Mouse (Mus musculus): ENCODE measurements around the gene Sos2.

DNA sequence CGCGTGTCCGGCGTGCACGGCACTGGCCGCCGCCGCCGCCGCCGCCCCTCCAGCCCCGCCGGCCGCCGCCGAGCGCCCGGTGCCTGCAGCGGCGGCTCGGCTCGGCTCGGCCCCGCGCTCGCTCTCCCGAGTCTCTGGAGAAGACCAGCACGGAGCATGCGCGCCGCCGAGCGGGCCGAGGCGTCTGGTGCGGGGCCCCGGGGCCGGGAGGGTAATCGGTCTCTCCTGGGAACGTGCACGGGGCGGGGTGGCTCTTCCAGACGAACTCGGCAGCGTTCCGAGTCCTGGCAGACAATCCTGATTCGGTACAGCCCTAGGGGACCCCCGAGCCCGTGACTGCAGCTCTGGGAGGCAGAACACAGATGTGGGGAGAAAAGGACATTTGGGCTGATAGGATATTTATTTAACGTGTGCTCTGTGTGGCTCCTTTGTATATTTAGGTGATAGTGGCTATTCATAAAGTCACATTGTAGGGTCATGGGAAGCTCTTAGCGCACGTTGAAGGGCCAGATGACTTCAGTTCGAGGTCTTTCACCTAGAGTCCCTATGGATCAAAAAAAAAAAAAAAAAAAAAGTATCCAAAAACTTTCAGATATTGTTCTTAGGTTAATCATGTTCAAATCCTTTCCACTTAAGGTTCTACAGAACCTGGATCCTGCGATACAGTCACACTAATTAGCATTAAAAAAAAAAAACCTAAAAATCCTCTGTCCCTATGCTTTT is 574 bp upstream of the Sos2 start:
- TF ChIP-seq CTCF (IDR thresholded peaks at IDR 0.05; ENCODE audit: borderline replicate concordance, insufficient read depth, low read depth, low read length) (no peak), POLR2A (IDR thresholded peaks at IDR 0.05; ENCODE audit: borderline replicate concordance, insufficient read depth, low read length) (no peak; the same call in 1 of the 2 replicates)
